Mouse (Mus musculus) granulocyte monocyte progenitor cell, adult 5-6 weeks (primary cell): Measurements from ENCODE around the gene Pigo. TPM values are rescaled to one million over a fixed set of nuclear protein-coding genes. Genes with fewer than 3 reads are reported as not detected.
A peak's percentile ranks its signal among the peaks of the same experiment; 100 is the strongest.

Experiments used
- ATAC-seq: replicated peaks from 2 replicates; pipeline ENCODE4 v1.8.0; 2016; ENCODE audit warnings: mild to moderate bottlenecking, moderate TSS enrichment, inconsistent platforms; ENCODE audit not compliant: poor library complexity, severe bottlenecking
- total RNA-seq, 2 experiments: library from RNA; stranded (forward) in 1 of 2; stranded (reverse) in 1 of 2; fragments of 200-712, 200-1000 nt in 1 of 2; fragments of >200 nt in 1 of 2; fragmentation: Nextera tagmentation in 1 of 2; gene quantifications; 2 replicates each; pipeline ENCODE4 v1.2.3; 2014 to 2017

Pigo gene
- total RNA-seq, 2 experiments from 2014 or later, result 5.8 to 15.8 TPM

GRCm38 (mm10) chr4:43038567-43039495 lies 13.2 kb upstream of the Pigo start:
- no peak for ATAC-seq

GRCm38 (mm10) chr4:43037860-43038566 lies 12.4 kb upstream of the Pigo start:
- no peak for ATAC-seq

- no peak for ATAC-seq
Measured at GRCm38 (mm10) chr4:43036356-43036755, 10.7 kb upstream of the Pigo start.

- no peak for ATAC-seq
Measured at GRCm38 (mm10) chr4:43035851-43036250, 10.2 kb upstream of the Pigo start.

GRCm38 (mm10) chr4:43033481-43033880 lies 7.9 kb upstream of the Pigo start:
- no peak for ATAC-seq

- no peak for ATAC-seq
Measured at GRCm38 (mm10) chr4:43032501-43032900, 6.9 kb upstream of the Pigo start.

- ATAC-seq, result peak; percentile 95
Measured at GRCm38 (mm10) chr4:43031237-43031995, 5.8 kb upstream of the Pigo start, which contains the start of gene Stoml2. Gene Stoml2, minus strand, starts transcription at chr4:43031710.

GRCm38 (mm10) chr4:43030780-43031230 lies 5.2 kb upstream of the Pigo start:
- peak; percentile 50 for ATAC-seq

GRCm38 (mm10) chr4:43030352-43030751 lies 4.7 kb upstream of the Pigo start:
- ATAC-seq, result no peak

GRCm38 (mm10) chr4:43029749-43030148 lies 4.1 kb upstream of the Pigo start:
- no peak for ATAC-seq

- ATAC-seq, result no peak
Measured at GRCm38 (mm10) chr4:43029121-43029520, 3.5 kb upstream of the Pigo start.

- ATAC-seq, result no peak
Measured at GRCm38 (mm10) chr4:43024673-43025072, 946 bp downstream of the Pigo start.

GRCm38 (mm10) chr4:43021341-43021740 lies 4.3 kb downstream of the Pigo start:
- ATAC-seq, result no peak

GRCm38 (mm10) chr4:43020876-43021275 lies 4.7 kb downstream of the Pigo start:
- no peak for ATAC-seq

- ATAC-seq, result no peak
Measured at GRCm38 (mm10) chr4:43019641-43020465, 5.8 kb downstream of the Pigo start.

- ATAC-seq, result no peak
Measured at GRCm38 (mm10) chr4:43019176-43019575, 6.4 kb downstream of the Pigo start.

GRCm38 (mm10) chr4:43018156-43018555 lies 7.5 kb downstream of the Pigo start:
- ATAC-seq, result no peak

GRCm38 (mm10) chr4:43012091-43012490 lies 13.5 kb downstream of the Pigo start:
- no peak for ATAC-seq

GRCm38 (mm10) chr4:43010161-43011038 lies 15.2 kb downstream of the Pigo start, which contains the start of gene Fancg:
Gene Fancg, minus strand, starts transcription at chr4:43010506.
- ATAC-seq, result peak; percentile 89
